Mouse (Mus musculus): ENCODE measurements around the gene Helb.
"Not testable (repeated sequence)": the region's sequence is repeated elsewhere in the genome, so short reads cannot be mapped to it uniquely, and the experiment has no call there.

The Helb gene

GRCm38 (mm10) chr10:120112507-120113396 is at the start of gene Helb:
Gene Helb (minus strand): TSS chr10:120112987.
- DNase-seq (ENCODE audit: low read depth, low spot score) = peak; percentile 96

- DNase-seq (ENCODE audit: low read depth, low spot score) = no peak
Observed at GRCm38 (mm10) chr10:120160533-120160932, 47.7 kb upstream of the Helb start.

GRCm38 (mm10) chr10:120153911-120154310 is 41.1 kb upstream of the Helb start:
- DNase-seq (ENCODE audit: low read depth, low spot score) = no peak

GRCm38 (mm10) chr10:120151672-120152071 is 38.9 kb upstream of the Helb start:
- no peak for DNase-seq (ENCODE audit: low read depth, low spot score)

GRCm38 (mm10) chr10:120140916-120141516 is 28.2 kb upstream of the Helb start:
- no peak for DNase-seq (ENCODE audit: low read depth, low spot score)

GRCm38 (mm10) chr10:120140193-120140592 is 27.4 kb upstream of the Helb start:
- DNase-seq (ENCODE audit: low read depth, low spot score) = no peak

- DNase-seq (ENCODE audit: low read depth, low spot score) = no peak
Observed at GRCm38 (mm10) chr10:120136020-120136562, 23.3 kb upstream of the Helb start.

GRCm38 (mm10) chr10:120133697-120134096 is 20.9 kb upstream of the Helb start:
- no peak for DNase-seq (ENCODE audit: low read depth, low spot score)

GRCm38 (mm10) chr10:120130621-120131020 is 17.8 kb upstream of the Helb start:
- DNase-seq (ENCODE audit: low read depth, low spot score) = peak; percentile 76

- peak; percentile 49 for DNase-seq (ENCODE audit: low read depth, low spot score)
Observed at GRCm38 (mm10) chr10:120128601-120129277, 16.0 kb upstream of the Helb start.

- DNase-seq (ENCODE audit: low read depth, low spot score) = no peak
Observed at GRCm38 (mm10) chr10:120125465-120125857, 12.7 kb upstream of the Helb start.

GRCm38 (mm10) chr10:120124801-120125464 is 12.1 kb upstream of the Helb start:
- DNase-seq (ENCODE audit: low read depth, low spot score) = peak; percentile 90

- no peak for DNase-seq (ENCODE audit: low read depth, low spot score)
Observed at GRCm38 (mm10) chr10:120123721-120124120, 10.9 kb upstream of the Helb start.

- DNase-seq (ENCODE audit: low read depth, low spot score) = no peak
Observed at GRCm38 (mm10) chr10:120115249-120115648, 2.5 kb upstream of the Helb start.

GRCm38 (mm10) chr10:120114493-120114892 is 1.7 kb upstream of the Helb start:
- DNase-seq (ENCODE audit: low read depth, low spot score) = no peak

GRCm38 (mm10) chr10:120113980-120114379 is 1.2 kb upstream of the Helb start:
- DNase-seq (ENCODE audit: low read depth, low spot score) = no peak

- not testable (repeated sequence) for DNase-seq (ENCODE audit: low read depth, low spot score)
Observed at GRCm38 (mm10) chr10:120113482-120113881, 695 bp upstream of the Helb start.

GRCm38 (mm10) chr10:120111691-120112319 is 982 bp downstream of the Helb start:
- no peak for DNase-seq (ENCODE audit: low read depth, low spot score)

GRCm38 (mm10) chr10:120100806-120101205 is 12.0 kb downstream of the Helb start:
- DNase-seq (ENCODE audit: low read depth, low spot score) = no peak

- no peak for DNase-seq (ENCODE audit: low read depth, low spot score)
Observed at GRCm38 (mm10) chr10:120097564-120097963, 15.2 kb downstream of the Helb start.

GRCm38 (mm10) chr10:120095716-120096115 is 17.1 kb downstream of the Helb start:
- no peak for DNase-seq (ENCODE audit: low read depth, low spot score)
